Mouse (Mus musculus) hindbrain, embryonic 14.5 days (tissue): Measurements from ENCODE around the gene Cabin1. TPM values are rescaled to one million over a fixed set of nuclear protein-coding genes. Genes with fewer than 3 reads are reported as not detected.
A peak's percentile ranks its signal among the peaks of the same experiment; 100 is the strongest.

Source experiments
- ATAC-seq: fragments of 200-750 bp; cut with Nextera tagmentation; 2 replicates; pipeline ENCODE4 v1.8.0; 2017; ENCODE audit warnings: moderate number of reproducible peaks, mild to moderate bottlenecking, moderate TSS enrichment, moderate library complexity; ENCODE audit not compliant: low FRiP score
- DNase-seq: peaks from one replicate; pipeline ENCODE4 v3.0.0-alpha.2; 2015; ENCODE audit warnings: low spot score
- H3K27ac ChIP-seq: fragments of 300-500 bp; sonication (generic); 2 replicates; pipeline ENCODE4 v1.5.1; 2014; ENCODE audit warnings: mild to moderate bottlenecking, moderate library complexity
- H3K27me3 ChIP-seq: fragments of 300-500 bp; sonication (generic); 2 replicates; pipeline ENCODE4 v1.6.1; 2014; ENCODE audit warnings: mild to moderate bottlenecking, low read length, mixed read lengths; ENCODE audit not compliant: control insufficient read depth, insufficient read depth
- H3K36me3 ChIP-seq: fragments of 300-500 bp; sonication (generic); replicated peaks from 2 replicates; pipeline ENCODE4 v1.6.1; 2014; ENCODE audit not compliant: control insufficient read depth, insufficient read depth
- H3K4me1 ChIP-seq: fragments of 300-500 bp; sonication (generic); replicated peaks from 2 replicates; pipeline ENCODE4 v1.6.1; 2014; ENCODE audit warnings: antibody characterized with exemption, low read length, mixed read lengths; ENCODE audit not compliant: control insufficient read depth, insufficient read depth
- H3K4me2 ChIP-seq: fragments of 300-500 bp; sonication (generic); replicated peaks from 2 replicates; pipeline ENCODE4 v1.6.1; 2014; ENCODE audit warnings: mild to moderate bottlenecking, moderate library complexity
- H3K4me3 ChIP-seq: fragments of 300-500 bp; sonication (generic); replicated peaks from 2 replicates; pipeline ENCODE4 v1.5.1; 2014; ENCODE audit warnings: mild to moderate bottlenecking, low read length
- H3K9ac ChIP-seq: fragments of 300-500 bp; sonication (generic); 2 replicates; pipeline ENCODE4 v1.6.1; 2014
- H3K9me3 ChIP-seq: fragments of 300-500 bp; sonication (generic); 2 replicates; pipeline ENCODE4 v1.6.1; 2016; ENCODE audit warnings: low read length; ENCODE audit not compliant: control insufficient read depth
- WGBS: fragments of 180-500 bp; shearing (Covaris S2); extraction: QIAGEN DNeasy Blood & Tissue Kit; methylation state at CpG from one replicate; pipeline ENCODE4 v1.1.7; 2014; 5-methylcytosine and 5-hydroxymethylcytosine counted together
- polyA plus RNA-seq: library from polyadenylated mRNA; unstranded; fragments of >200 nt; fragmentation: Nextera tagmentation; extraction: Ambion mirVana; gene quantifications from 2 replicates; pipeline ENCODE4 v1.2.1, GENCODE M21; 2014

Cabin1 gene
- polyA plus RNA-seq, 1 experiment from 2014 or later = 40.4 TPM

DNA sequence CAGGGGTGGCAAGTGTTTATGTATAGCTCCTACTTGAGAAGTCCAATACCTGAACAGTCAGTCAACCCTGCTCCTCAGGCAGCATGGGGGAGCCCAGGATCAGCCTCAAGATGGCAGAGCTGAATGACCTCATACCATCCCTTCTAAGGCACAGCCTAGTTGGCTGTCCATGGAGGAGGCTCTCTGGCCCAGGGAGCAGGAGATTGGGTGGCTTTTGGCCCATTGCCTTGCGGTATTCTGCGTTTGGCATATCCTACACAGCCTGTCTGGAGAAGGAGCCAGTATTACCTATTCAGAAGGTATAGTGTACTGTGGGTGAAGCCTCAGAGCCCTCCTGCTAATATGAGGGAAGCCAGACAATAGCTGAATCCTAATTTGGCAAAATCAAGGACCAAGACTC, 68.6 kb downstream of the Cabin1 start:
- H3K27me3 ChIP-seq = no peaks in the 10 kb centered on the region
- H3K9ac ChIP-seq = no peak overlapping the region
- DNase-seq (no peak), ATAC-seq (no peak)
- no peak overlapping the region for H3K27ac ChIP-seq
- H3K4me3 ChIP-seq = no peak overlapping the region
- no peaks in the 10 kb centered on the region for H3K4me1 ChIP-seq
- no peaks in the 10 kb centered on the region for H3K9me3 ChIP-seq
- peaks cover 92% of the 10 kb centered on the region for H3K36me3 ChIP-seq
- WGBS = 98% methylated on average over 2 of the region's 2 CpGs
- no peak overlapping the region for H3K4me2 ChIP-seq

DNA sequence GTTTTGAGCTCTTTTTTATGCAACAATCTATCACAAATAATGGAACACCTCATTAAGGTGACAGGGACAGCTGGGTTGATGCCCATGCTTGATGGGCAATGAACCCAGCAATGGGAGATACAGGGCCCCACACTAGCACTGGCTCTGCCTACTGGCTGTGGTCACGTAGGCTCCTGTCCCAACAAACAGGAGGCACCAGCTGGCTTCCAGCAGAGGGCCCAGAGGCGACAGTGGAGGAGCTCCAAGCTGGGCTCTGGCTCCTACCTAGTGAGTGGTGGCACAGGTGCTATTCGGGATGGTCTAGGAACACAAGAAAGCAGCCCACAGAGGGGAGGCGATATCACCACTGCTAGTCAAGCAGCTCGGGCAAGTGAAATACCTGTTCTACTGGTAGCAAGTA, 69.1 kb downstream of the Cabin1 start:
- H3K9me3 ChIP-seq = no peaks in the 10 kb centered on the region
- no peaks in the 10 kb centered on the region for H3K4me1 ChIP-seq
- no peak; the same call in 1 of the 2 replicates for ATAC-seq
- no peaks in the 10 kb centered on the region for H3K27me3 ChIP-seq
- no peak overlapping the region for H3K4me3 ChIP-seq
- H3K36me3 ChIP-seq = peaks cover 89% of the 10 kb centered on the region
- H3K4me2 ChIP-seq = no peak overlapping the region
- no peak for DNase-seq
- 93% methylated on average over 5 of the region's 5 CpGs for WGBS
- H3K27ac ChIP-seq = no peak overlapping the region
- H3K9ac ChIP-seq = no peak overlapping the region

DNA sequence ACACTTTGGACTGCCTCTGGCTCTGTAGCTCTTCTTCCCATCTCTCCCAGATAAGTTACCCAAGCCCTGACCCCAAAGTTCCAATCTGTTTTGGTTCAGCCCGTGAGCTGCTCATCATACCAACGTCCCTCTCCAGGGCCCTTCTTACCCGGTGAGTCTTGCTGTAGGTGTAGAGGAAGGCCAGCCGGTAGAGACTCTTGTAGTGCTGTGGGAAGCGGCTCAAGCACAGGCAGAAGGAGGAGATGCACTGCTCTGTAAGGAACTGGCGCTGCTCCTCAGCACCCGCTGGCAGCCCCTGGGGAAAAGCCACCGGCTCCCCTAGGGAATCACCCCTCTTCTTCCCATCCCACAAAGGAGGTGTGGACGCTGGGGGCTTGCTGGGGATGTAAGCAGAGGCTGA, 69.6 kb downstream of the Cabin1 start:
- Histone ChIP-seq H3K27me3 (no peaks in the 10 kb centered on the region), H3K9me3 (no peaks in the 10 kb centered on the region), H3K27ac (no peak overlapping the region), H3K9ac (no peak overlapping the region), H3K4me1 (no peaks in the 10 kb centered on the region), H3K4me3 (no peak overlapping the region), H3K4me2 (no peak overlapping the region), H3K36me3 (peaks cover 90% of the 10 kb centered on the region)
- WGBS = 92% methylated on average over 9 of the region's 9 CpGs
- no peak for ATAC-seq
- no peak for DNase-seq

DNA sequence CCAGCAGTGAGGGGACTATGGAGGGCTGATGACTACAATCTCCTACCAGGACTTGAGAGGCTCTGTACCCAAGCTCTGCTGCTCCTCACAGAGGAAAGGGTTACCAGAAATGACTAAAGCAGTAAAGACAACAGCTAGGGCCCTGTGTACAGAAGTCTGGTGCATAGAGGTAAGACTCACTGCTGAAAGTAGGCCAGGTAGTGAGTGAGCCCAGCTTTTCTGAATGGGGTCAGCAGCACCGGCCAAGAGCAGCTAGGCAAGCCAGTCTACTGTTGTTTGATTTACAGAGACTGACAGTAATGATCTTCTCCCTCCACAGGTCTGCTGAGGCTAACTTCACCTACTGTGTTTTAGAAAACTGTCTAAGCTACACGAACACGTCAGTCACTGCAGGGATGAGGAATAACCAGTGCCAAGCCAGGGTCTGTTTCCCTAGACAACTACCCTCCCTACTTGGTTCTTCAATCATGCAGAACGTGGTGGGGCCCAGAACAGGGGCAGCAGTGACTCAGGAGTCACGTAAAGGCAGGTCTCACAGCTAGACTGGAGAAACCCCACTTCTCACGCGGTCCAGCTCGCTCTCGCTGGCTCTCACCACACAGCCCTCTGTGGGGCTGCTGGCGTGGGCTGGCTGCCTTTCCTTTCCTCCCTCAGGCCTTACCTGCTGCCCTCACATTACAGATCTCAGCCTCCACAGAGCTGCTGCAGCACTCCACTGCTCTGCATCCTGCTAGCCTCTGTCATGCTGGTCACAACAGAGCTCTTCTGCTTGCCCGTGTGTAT, 70.5 kb downstream of the Cabin1 start:
- no peak overlapping the region for H3K9ac ChIP-seq
- H3K4me2 ChIP-seq = no peak overlapping the region
- no peak overlapping the region for H3K4me3 ChIP-seq
- 84% methylated on average over 11 of the region's 11 CpGs for WGBS
- no peaks in the 10 kb centered on the region for H3K27me3 ChIP-seq
- no peak overlapping the region for H3K27ac ChIP-seq
- no peaks in the 10 kb centered on the region for H3K4me1 ChIP-seq
- no peaks in the 10 kb centered on the region for H3K9me3 ChIP-seq
- ATAC-seq = no peak
- DNase-seq = no peak
- H3K36me3 ChIP-seq = peaks cover 89% of the 10 kb centered on the region

DNA sequence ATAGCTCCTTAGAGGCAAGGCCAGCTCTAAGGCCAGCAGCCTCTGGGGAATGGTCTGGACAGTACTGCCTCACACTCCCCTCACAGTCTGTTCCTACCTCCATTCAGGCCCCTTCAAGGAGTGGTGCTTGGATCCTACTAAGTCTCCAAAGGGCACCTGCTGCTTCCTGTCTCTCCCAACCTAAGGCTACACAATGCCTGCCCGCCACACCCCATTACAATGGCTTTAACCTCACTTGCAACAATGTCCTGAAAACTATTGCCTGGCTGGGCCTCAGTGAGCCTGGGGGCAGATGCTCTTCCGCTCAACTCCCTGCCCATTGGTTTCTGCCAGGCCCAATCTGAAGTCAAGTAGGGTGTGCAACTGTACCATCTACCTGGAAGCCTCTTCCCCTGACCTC, 75.5 kb downstream of the Cabin1 start:
- peaks cover 16% of the 10 kb centered on the region for H3K4me1 ChIP-seq
- peaks cover 56% of the 10 kb centered on the region for H3K36me3 ChIP-seq

DNA sequence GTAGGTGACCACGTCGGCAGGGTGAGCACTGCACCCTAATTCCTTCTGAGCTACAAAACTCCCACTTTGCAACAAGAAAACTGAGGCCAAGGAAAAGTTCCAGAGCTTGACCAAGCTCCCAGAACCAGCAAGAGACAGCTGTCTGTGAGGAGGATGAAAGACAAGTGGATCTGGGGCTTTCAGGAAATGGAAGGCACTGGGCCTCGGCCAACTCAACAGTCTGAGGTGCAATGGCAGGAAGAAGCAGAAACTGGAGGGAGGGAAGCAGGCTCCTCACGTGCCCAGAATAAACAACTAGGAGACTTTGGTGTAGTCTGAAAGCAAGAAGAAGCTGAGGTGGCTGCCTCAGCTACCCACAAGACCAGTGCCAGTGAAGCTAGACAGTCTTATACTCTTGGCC, 77.4 kb downstream of the Cabin1 start:
- H3K27me3 ChIP-seq = no peaks in the 10 kb centered on the region
- 82% methylated on average over 4 of the region's 4 CpGs for WGBS
- no peak overlapping the region for H3K4me2 ChIP-seq
- H3K4me3 ChIP-seq = no peak overlapping the region
- no peak overlapping the region for H3K9ac ChIP-seq
- H3K36me3 ChIP-seq = peaks cover 58% of the 10 kb centered on the region
- H3K9me3 ChIP-seq = no peaks in the 10 kb centered on the region
- peaks cover 18% of the 10 kb centered on the region for H3K4me1 ChIP-seq
- no peak overlapping the region for H3K27ac ChIP-seq
- no peak for ATAC-seq
- DNase-seq = no peak

More for the DNA sequence above, 75.5 kb downstream of the Cabin1 start:
- ATAC-seq (no peak), DNase-seq (no peak)
- no peak overlapping the region for H3K4me2 ChIP-seq
- no peak overlapping the region for H3K4me3 ChIP-seq
- WGBS = 88% methylated on average over 2 of the region's 2 CpGs
- no peaks in the 10 kb centered on the region for H3K9me3 ChIP-seq
- no peaks in the 10 kb centered on the region for H3K27me3 ChIP-seq
- no peak overlapping the region for H3K27ac ChIP-seq
- H3K9ac ChIP-seq = no peak overlapping the region

DNA sequence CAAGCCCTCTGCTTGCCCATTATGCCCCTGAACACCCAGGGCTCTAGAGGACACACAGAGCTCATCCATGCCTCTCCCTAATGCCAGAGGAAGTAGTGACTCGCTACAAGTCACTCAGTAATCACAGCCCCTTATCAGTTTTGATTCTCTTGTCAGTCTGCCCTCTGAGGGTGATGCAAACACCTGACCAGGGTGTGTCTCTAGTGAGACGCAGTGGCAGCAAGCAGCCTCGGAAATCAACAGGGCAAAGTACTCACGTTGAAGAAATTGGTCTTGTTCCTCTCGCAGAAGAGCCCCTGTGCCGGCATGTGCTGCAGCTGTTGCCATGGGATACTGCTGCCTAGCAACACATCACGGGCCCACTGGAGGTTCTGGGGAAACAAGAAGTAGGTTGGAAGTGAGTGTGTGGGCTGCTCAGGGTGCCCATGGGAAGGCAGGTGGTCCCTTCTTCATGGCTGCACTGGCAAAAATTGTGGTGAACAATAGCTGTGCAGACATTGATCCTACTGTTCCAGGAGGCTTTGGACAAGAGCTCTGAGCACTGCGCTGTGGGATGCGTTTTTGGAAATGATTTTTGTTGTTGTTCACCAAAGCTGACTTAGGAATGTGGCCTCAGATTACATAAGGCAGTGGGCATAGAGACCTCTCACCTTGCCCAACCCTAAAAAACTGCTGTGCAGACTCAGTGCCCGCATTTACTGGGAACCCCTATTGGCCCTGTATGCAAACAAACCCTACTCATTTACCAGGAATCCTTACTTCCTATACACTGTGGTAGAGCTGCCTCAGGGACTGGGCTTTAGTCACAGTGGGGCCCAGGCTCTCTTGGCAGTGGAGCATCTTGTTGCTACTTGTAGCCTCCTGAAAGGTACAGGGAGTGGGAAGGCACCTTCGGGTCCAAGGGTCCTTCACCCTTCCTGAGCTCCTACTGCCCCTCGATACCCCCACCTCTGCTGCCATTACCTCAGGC, 79.8 kb downstream of the Cabin1 start:
- ATAC-seq = peak; percentile 91
- H3K4me3 ChIP-seq = no peak overlapping the region
- 41% methylated on average over 12 of the region's 12 CpGs for WGBS
- no peaks in the 10 kb centered on the region for H3K27me3 ChIP-seq
- DNase-seq = peak; percentile 80
- H3K27ac ChIP-seq = peak overlapping the region; percentile 85
- no peak overlapping the region; the same call in 1 of the 2 replicates for H3K4me2 ChIP-seq
- peaks cover 48% of the 10 kb centered on the region for H3K36me3 ChIP-seq
- H3K9me3 ChIP-seq = no peaks in the 10 kb centered on the region
- H3K4me1 ChIP-seq = peaks cover 18% of the 10 kb centered on the region
- H3K9ac ChIP-seq = 0 out of 2 replicates have a peak overlapping the region, but pooled peaks have one; percentile 21

DNA sequence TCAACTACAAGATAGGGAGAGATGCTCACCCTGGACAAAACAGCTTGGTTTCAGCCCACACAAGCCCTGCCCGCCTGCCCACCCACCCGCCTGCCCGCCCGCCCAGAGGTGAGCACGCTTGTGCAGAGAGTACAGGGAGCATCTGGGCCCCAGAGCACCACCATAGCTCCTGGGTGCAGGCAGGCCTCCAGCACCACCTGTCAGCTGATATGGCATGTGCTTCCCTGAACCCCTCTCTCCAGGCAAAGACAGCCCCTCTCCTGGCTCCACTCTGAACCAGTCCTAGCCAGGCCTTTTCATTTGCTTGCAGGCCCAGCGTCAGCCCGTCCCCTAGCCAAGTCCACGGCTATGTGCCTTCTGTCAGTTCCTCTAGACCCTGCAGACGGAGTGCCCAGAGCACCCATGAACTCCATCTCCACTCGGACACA, 83.6 kb downstream of the Cabin1 start:
- no peak for DNase-seq
- no peak for ATAC-seq
- no peak overlapping the region for H3K9ac ChIP-seq
- no peaks in the 10 kb centered on the region for H3K27me3 ChIP-seq
- H3K4me3 ChIP-seq = no peak overlapping the region
- peaks cover 18% of the 10 kb centered on the region for H3K4me1 ChIP-seq
- H3K4me2 ChIP-seq = no peak overlapping the region
- H3K9me3 ChIP-seq = no peaks in the 10 kb centered on the region
- H3K27ac ChIP-seq = no peak overlapping the region
- H3K36me3 ChIP-seq = peaks cover 40% of the 10 kb centered on the region
- 90% methylated on average over 10 of the region's 10 CpGs for WGBS

DNA sequence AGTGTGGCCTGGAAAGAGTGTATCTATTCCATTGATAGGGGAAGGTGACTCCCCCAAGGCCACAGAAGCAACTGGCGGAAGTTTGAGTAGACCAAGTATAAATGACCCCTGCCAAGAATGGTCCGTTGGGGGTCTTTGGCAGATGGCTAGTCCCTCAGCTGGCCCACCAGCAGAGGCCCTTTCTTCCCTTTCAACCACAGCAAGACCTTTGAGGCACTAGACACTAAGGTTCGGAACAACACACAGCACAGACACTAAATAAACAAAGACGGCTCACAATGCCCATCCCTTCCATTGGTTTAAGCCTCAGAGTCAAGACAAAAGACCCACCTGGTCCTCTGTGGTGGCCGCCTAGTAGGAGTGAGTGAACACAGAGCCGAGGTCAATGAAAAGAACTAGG, 84.9 kb downstream of the Cabin1 start:
- DNase-seq (no peak), ATAC-seq (no peak)
- no peaks in the 10 kb centered on the region for H3K9me3 ChIP-seq
- H3K27me3 ChIP-seq = no peaks in the 10 kb centered on the region
- H3K4me3 ChIP-seq = no peak overlapping the region
- no peak overlapping the region for H3K27ac ChIP-seq
- no peak overlapping the region for H3K9ac ChIP-seq
- no peak overlapping the region for H3K4me2 ChIP-seq
- H3K4me1 ChIP-seq = peaks cover 8% of the 10 kb centered on the region
- H3K36me3 ChIP-seq = peaks cover 41% of the 10 kb centered on the region
- 77% methylated on average over 6 of the region's 6 CpGs for WGBS
